Mouse (Mus musculus): ENCODE measurements around the gene Plekhg1.

- no peak for TF ChIP-seq E2F4 (IDR thresholded peaks at IDR 0.05; ENCODE audit: insufficient read depth)
- TF ChIP-seq TCF12 (IDR thresholded peaks at IDR 0.05; ENCODE audit: insufficient read depth, poor library complexity, severe bottlenecking): no peak
- TF ChIP-seq POLR2A (IDR thresholded peaks at IDR 0.05; ENCODE audit: insufficient read length, low read depth): no peak
- TF ChIP-seq MAX (IDR thresholded peaks at IDR 0.05; ENCODE audit: low read depth): no peak
- TF ChIP-seq POLR2AphosphoS2 (IDR thresholded peaks at IDR 0.05; ENCODE audit: insufficient read length, low read depth): no peak
- no peak for TF ChIP-seq MYOD1 (IDR thresholded peaks at IDR 0.05; ENCODE audit: control insufficient read depth in 1 of 3, insufficient read length in 2 of 3, low read depth in 2 of 3)
- TF ChIP-seq CEBPB (IDR thresholded peaks at IDR 0.05; ENCODE audit: insufficient read depth, poor library complexity, severe bottlenecking): no peak
- no peak for TF ChIP-seq USF1 (IDR thresholded peaks at IDR 0.05; ENCODE audit: low read depth)
- TF ChIP-seq REST (IDR thresholded peaks at IDR 0.05; ENCODE audit: insufficient read depth, insufficient read length): no peak
- TF ChIP-seq MYOG (IDR thresholded peaks at IDR 0.05; ENCODE audit: control insufficient read depth in 1 of 3, insufficient read depth in 1 of 3, insufficient read length in 2 of 3, low read depth in 2 of 3): no peak
Observed at GRCm38 (mm10) chr10:3943492-3944395, 203.6 kb downstream of the Plekhg1 start.

Measured in myocyte (in vitro differentiated cells).